Mouse (Mus musculus): ENCODE data around the gene Nin.

DNA sequence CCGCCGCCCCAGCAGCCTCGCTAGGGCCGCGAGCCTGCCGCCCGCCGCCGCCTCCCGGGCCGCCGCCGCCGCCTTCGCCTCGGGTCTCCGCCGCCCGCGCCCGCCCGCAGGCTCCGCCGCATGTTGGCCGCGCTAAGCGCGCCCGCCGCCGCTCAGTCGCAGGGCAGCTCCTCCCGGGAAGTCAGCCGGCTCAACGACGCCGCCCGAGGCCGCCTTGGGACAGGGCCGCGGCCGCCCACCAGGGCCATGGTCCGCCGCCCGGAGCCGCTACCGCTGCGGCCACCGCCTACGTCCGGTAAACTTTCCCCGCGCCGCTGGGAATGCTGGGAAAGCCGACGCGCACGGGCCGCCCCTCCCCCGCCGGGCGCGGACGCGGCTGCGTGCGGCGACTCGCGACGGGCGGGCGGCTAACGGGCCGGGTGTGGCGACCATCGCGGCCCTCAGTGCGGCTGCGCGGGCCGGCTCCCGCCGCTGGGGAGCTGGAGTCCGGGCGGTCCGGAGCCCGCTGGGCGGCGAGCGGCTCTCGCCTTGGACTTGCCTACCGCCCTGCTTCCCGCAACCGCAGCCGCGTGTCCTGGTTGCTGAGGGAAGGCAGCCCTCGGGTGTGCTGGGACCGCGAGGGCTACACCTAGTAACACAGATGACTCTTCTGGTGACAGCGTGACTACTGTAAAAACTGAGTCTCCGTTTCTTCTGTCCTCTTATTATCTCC is 126.6 kb downstream of the Nin start, which contains the start of gene Sav1:
- TF ChIP-seq POLR2A (IDR thresholded peaks at IDR 0.05; ENCODE audit: insufficient read length, low read depth) (peak; percentile 83), USF1 (IDR thresholded peaks at IDR 0.05; ENCODE audit: low read depth) (no peak), MAX (IDR thresholded peaks at IDR 0.05; ENCODE audit: low read depth) (no peak), POLR2AphosphoS2 (IDR thresholded peaks at IDR 0.05; ENCODE audit: insufficient read length, low read depth) (peak; percentile 91), MYOD1 (IDR thresholded peaks at IDR 0.05; ENCODE audit: control insufficient read depth in 1 of 3, insufficient read length in 2 of 3, low read depth in 2 of 3) (peak in 1 of 3 experiments; percentile 57)
